Comparison of ENCODE assay signal across 9 mouse cellular contexts in the genomic region with DNA sequence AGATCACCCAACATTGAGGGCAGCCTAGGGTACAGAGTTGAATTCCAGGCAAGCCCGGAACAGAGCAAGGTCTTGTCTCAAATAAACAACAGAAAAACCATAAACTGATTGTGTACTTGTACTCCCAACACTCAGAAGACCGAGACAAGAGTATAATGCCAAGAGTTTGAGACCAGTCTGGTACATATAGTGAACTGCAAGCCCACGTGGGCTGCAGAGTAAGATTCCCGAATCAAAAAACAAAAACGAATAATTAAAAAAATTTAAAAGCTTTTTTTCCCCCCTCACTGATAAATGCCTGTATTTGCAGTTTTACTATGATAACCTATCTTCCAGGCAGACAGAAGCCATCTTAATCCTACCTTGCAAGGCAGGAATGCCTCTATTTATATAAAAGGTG. TPM values are rescaled to one million over a fixed set of nuclear protein-coding genes. Genes with fewer than 3 reads are reported as not detected.
DNase-seq lines count a peak whose midpoint lies in the region; ATAC-seq and TF ChIP-seq lines count a peak whose summit lies in the region.
"Had no signal": no experiment of that assay in that cellular context is flagged by ENCODE, and none has a peak within 500 bp of the region (broad histone marks: within the 10 kb centered on the region; RNA-seq: fewer than 3 reads in every experiment).

No protein-coding gene starts in this region.

- H3K36me3 ChIP-seq in heart, postnatal 0 days (replicated peaks; ENCODE audit: control insufficient read depth, insufficient read depth, low read length): no peaks in the 10 kb centered on the region; the same call in 1 of the 2 replicates
- H3K36me3 ChIP-seq in forebrain, postnatal 0 days (ENCODE audit: insufficient read depth): no peaks in the 10 kb centered on the region
- no peaks in the 10 kb centered on the region for H3K36me3 ChIP-seq in macrophage (ENCODE audit: inconsistent target)

- H3K9me3 ChIP-seq in heart, postnatal 0 days (replicated peaks; ENCODE audit: control insufficient read depth, low read length): no peaks in the 10 kb centered on the region
- H3K9me3 ChIP-seq in forebrain, postnatal 0 days (ENCODE audit: low read length): no peaks in the 10 kb centered on the region

- peaks cover 5% of the 10 kb centered on the region; the same call in 1 of the 2 replicates for H3K4me1 ChIP-seq in heart, postnatal 0 days (ENCODE audit: control insufficient read depth, insufficient read depth)
- peaks cover 7% of the 10 kb centered on the region; the same call in 1 of the 2 replicates for H3K4me1 ChIP-seq in forebrain, postnatal 0 days (ENCODE audit: insufficient read depth)

- no peak for DNase-seq in heart, postnatal 0 days (ENCODE audit: low spot score)
- no peak for DNase-seq in heart, postnatal 4 days
- DNase-seq in MEL-GATA-1-ER (ENCODE audit: extremely low read depth, low read depth): peak; percentile 12
- DNase-seq in forebrain, postnatal 0 days: no peak
- DNase-seq in cerebellum, adult 8-10 months: no peak
- DNase-seq in thymus, postnatal 36 days: no peak
- no peak for DNase-seq in retina, postnatal 1 day

- TF ChIP-seq EP300 in heart, postnatal 0 days (IDR thresholded peaks at IDR 0.05; ENCODE audit: low read depth): no peak

- peak overlapping the region; percentile 68 for H3K9ac ChIP-seq in heart, postnatal 0 days (replicated peaks; ENCODE audit: low read depth, low read length)
- peak overlapping the region; percentile 46; the same call in 1 of the 2 replicates for H3K9ac ChIP-seq in forebrain, postnatal 0 days

- H3K79me2 ChIP-seq in macrophage (ENCODE audit: inconsistent target): peaks cover 17% of the 10 kb centered on the region; the same call in 1 of the 2 replicates

- WGBS in heart, postnatal 0 days: 31% methylated on average over 5 of the region's 5 CpGs
- WGBS in forebrain, postnatal 0 days: 35% methylated on average over 5 of the region's 5 CpGs
- WGBS in macrophage (ENCODE audit: missing documents): 19% methylated on average over 5 of the region's 5 CpGs

- no peak for TF ChIP-seq CTCF in heart, postnatal 0 days (IDR thresholded peaks at IDR 0.05; ENCODE audit: low read depth)
- no peak for TF ChIP-seq CTCF in forebrain, postnatal 0 days (IDR thresholded peaks at IDR 0.05; ENCODE audit: low read depth)

- H3K4me3 ChIP-seq in heart, postnatal 0 days (ENCODE audit: low read depth, low read length): peak overlapping the region; percentile 67
- peak overlapping the region; percentile 45 for H3K4me3 ChIP-seq in forebrain, postnatal 0 days (ENCODE audit: low read depth, low read length)
- H3K4me3 ChIP-seq in macrophage (ENCODE audit: inconsistent target): peak overlapping the region; percentile 87

- peak overlapping the region; percentile 84 for H3K27ac ChIP-seq in heart, postnatal 0 days (ENCODE audit: low read depth)
- no peak overlapping the region for H3K27ac ChIP-seq in forebrain, postnatal 0 days (ENCODE audit: low read depth, low read length)
- peak overlapping the region; percentile 72 for H3K27ac ChIP-seq in macrophage

- peak overlapping the region; percentile 81 for H3K4me2 ChIP-seq in heart, postnatal 0 days (ENCODE audit: low read depth, low read length)
- peak overlapping the region; percentile 57 for H3K4me2 ChIP-seq in forebrain, postnatal 0 days (ENCODE audit: low read depth)

- no peaks in the 10 kb centered on the region for H3K27me3 ChIP-seq in heart, postnatal 0 days (ENCODE audit: control insufficient read depth, insufficient read depth, low read length)
- H3K27me3 ChIP-seq in forebrain, postnatal 0 days (ENCODE audit: insufficient read depth, low read length): no peaks in the 10 kb centered on the region
- H3K27me3 ChIP-seq: Patski had no signal

- ATAC-seq in heart, postnatal 0 days (ENCODE audit: insufficient read depth, low read depth): no peak
- no peak for ATAC-seq in forebrain, postnatal 0 days

RNA-seq across cellular contexts. Expression of a gene that starts 7.4 kb away (rescaled TPM):
- 16.3 and 34.6 TPM in 2 replicates for total RNA-seq in heart, postnatal 0 days (2014; rRNA removed; ENCODE audit: low replicate concordance)
- polyA plus RNA-seq in heart, postnatal 0 days (2015; fragmentation: Nextera tagmentation; extraction: Ambion mirVana): 21.5 and 22.6 TPM in 2 replicates
- 10 to 100 TPM; 44.8 to 45.7 TPM for total RNA-seq in heart, postnatal 4 days (2021)
- total RNA-seq in forebrain, postnatal 0 days (2014; rRNA removed): 29.6 and 44.3 TPM in 2 replicates
- polyA plus RNA-seq in forebrain, postnatal 0 days (2015; fragmentation: Nextera tagmentation; extraction: Ambion mirVana): 14.0 and 18.0 TPM in 2 replicates
- 100 to 1,000 TPM; 144 to 277 (median 196) TPM for total RNA-seq in macrophage (2018; cell fraction: chromatin; rRNA removed)
- total RNA-seq in macrophage (2018; cell fraction: cytosol; rRNA removed): 10 to 100 TPM; 19.9 to 41.3 (median 30.3) TPM
- 100 to 1,000 TPM in 13 of 26 experiments, 10 to 100 TPM in 13; 56.9 to 163 (median 98.5) TPM for total RNA-seq in macrophage (2018; cell fraction: nucleus; rRNA removed)
- polyA plus RNA-seq in macrophage (2018): 19.9 to 27.4 TPM (median 21.8 TPM) in 3 replicates

RNA-seq across cellular contexts. Expression of a gene that starts 7.7 kb away (rescaled TPM):
- 4.8 and 10.4 TPM in 2 replicates for total RNA-seq in heart, postnatal 0 days (2014; rRNA removed; ENCODE audit: low replicate concordance)
- polyA plus RNA-seq in heart, postnatal 0 days (2015; fragmentation: Nextera tagmentation; extraction: Ambion mirVana): 13.4 and 15.0 TPM in 2 replicates
- 10 to 100 TPM; 10.5 to 12.2 TPM for total RNA-seq in heart, postnatal 4 days (2021)
- total RNA-seq in forebrain, postnatal 0 days (2014; rRNA removed): 9.8 and 13.5 TPM in 2 replicates
- polyA plus RNA-seq in forebrain, postnatal 0 days (2015; fragmentation: Nextera tagmentation; extraction: Ambion mirVana): 5.8 and 8.3 TPM in 2 replicates
- total RNA-seq in macrophage (2018; cell fraction: chromatin; rRNA removed): 10 to 100 TPM; 11.5 to 71.1 (median 37.9) TPM
- total RNA-seq in macrophage (2018; cell fraction: cytosol; rRNA removed): 1 to 10 TPM; 1.9 to 6.8 (median 4.7) TPM
- total RNA-seq in macrophage (2018; cell fraction: nucleus; rRNA removed): 10 to 100 TPM in 16 of 26 experiments, 1 to 10 TPM in 10; 5.0 to 30.5 (median 14.4) TPM
- 6.0 to 6.9 TPM (median 6.8 TPM) in 3 replicates for polyA plus RNA-seq in macrophage (2018)
